Mouse (Mus musculus) neutrophil, adult 5-6 weeks (primary cell): ENCODE data around the gene Tulp4. TPM values are rescaled to one million over a fixed set of nuclear protein-coding genes. Genes with fewer than 3 reads are reported as not detected.

Experiments
- ATAC-seq: fragments of 151-379, 151-347 bp; 2 replicates; pipeline ENCODE4 v1.8.0; 2017; ENCODE audit warnings: mild to moderate bottlenecking, moderate TSS enrichment; ENCODE audit not compliant: insufficient number of reproducible peaks, poor library complexity, low FRiP score, severe bottlenecking; ENCODE audit errors: extremely low read depth
- total RNA-seq: library from RNA; stranded (forward); fragments of 200-1000 nt; gene quantifications from 2 replicates; pipeline ENCODE4 v1.2.3, GENCODE M21; 2017

The Tulp4 gene
- total RNA-seq, result 45.7 and 57.0 TPM in 2 replicates

DNA sequence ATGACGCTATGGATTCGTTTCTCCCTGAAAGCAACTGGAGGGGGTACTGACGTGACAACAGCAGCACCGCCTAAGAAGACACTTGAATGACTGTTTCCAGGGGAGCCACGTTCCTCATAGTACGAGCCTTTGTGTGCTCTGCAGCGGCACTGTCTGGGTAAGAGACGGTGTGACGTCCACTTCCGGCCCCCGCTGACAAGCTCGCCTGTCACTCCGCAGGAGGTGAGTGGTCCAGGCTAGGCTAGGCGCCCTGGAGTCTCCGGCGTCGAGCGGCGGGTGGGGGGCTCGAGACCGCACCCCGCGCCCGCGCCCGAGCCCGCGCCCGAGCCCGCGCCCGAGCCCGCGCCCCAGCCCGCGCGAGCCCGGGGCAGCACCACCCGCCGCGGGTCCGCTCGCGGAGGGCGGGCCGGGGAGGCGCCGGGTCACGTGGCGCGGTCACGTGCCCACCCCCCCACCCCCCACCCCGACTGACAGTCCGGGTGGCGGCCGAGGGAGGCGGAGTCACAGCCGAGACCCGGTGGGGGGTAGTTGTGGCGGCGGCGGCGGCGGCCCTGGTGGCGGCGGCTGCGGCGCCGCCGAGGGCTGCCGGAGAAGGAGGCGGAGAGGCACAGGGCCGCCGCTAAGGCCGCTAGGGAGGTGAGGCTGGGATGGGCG is at the start of gene Tulp4:
Gene Tulp4, plus strand, starts transcription at position 77 of the 654 bp plus-strand sequence.
- ATAC-seq, result peak; percentile 88

DNA sequence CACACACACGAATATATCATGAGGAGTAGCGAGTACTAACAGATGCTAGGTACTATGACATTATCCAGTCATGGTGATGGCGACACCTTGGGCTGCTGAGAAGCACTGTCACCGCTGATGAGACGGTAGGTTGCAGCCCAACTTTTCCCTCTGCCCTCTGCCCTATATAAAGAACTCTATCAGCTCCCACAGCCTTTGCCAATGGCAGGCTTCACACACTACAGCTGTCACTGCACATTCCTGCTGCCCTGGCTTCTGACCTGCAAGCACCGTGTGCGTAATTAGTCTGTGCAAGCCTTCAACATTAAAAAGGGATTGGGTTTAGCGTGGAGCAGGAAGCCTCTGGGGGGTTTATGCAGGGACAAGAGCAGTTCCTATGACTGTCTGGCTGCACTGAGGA is 43.4 kb upstream of the Tulp4 start:
- no peak for ATAC-seq

DNA sequence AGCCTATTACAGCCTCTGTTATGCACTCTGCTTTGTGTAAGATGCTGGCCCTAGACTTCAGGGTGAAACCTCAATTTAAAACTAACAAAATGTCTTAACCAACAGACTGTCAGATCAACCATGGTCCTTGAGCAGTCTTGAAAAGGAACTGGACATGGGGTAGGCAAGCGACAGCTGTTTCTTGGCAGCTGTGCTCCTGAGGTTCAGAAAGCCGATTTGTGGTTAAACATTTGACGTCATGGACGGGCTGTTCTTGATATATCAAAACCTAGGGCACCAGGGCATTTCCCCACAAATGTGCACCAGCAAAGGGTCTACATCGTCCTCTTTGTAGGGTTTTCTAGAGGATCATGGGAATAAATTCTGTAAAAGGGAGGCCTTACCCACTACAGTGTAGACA is 42.7 kb upstream of the Tulp4 start:
- no peak for ATAC-seq

DNA sequence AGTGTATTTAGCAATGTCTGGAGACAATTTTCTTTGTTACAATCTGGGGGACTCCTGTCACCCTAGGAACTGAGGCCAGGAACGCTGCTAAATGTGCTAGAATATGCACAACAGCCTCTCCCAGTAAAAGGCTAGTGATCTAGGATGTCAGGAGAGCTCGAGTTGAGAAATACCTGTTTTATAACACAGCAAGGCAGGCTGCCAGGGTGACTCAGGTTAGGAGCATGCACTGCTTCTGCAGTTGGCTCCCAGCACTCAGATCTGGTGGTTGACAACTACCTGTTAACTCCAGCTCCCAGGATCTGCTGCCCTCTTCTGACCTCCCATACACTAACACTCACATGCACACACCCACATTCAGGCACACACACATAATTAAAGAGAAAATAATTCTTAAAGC is 40.2 kb upstream of the Tulp4 start:
- ATAC-seq, result no peak

DNA sequence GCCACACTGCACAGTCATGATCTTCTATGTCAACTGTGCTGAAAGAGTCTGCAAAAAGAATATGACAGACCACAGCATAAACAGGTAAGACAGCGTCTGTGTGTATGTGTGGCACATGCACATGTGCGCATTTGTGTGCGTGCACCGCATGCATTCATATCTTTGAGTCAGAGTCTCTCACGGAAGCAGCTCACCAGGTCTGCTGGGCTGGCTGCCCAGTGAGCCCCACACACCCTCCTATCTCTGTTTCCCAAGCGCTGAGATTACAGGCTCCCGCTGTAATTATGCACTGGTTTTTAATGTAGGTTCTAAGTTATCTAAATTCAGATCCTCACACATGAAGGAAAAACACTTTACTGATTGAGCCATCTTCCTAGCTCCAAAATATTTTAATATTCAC is 38.6 kb upstream of the Tulp4 start:
- ATAC-seq, result no peak

GRCm38 (mm10) chr17:6069866-6070265 is 36.4 kb upstream of the Tulp4 start:
- no peak for ATAC-seq

DNA sequence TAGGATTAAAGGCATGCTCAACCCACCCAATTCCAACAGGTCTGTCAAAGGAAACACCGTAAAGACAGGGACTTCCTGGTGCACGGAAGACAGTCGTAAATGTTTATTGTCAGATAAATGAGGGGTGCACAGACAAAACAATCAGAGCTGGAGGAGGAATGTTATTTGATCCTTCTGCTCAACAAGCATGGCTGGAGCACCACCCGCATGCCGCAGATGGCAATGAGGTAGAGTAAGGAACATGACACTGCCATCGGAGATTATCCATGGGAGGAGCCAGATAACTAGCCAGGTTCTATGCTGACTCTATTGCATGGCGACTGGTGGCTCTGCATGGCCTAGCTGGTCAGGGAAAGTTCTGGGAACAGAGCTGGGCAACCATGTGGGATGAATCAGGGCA is 32.8 kb upstream of the Tulp4 start:
- ATAC-seq, result no peak

- ATAC-seq, result peak; percentile 93
These were observed 26.7 kb upstream of the Tulp4 start, which contains the start of the genes Serac1 and Gtf2h5 for GRCm38 (mm10) chr17:6079287-6080122. Serac1 (minus strand) TSS chr17:6079741. Gtf2h5 (plus strand) TSS chr17:6079786.

DNA sequence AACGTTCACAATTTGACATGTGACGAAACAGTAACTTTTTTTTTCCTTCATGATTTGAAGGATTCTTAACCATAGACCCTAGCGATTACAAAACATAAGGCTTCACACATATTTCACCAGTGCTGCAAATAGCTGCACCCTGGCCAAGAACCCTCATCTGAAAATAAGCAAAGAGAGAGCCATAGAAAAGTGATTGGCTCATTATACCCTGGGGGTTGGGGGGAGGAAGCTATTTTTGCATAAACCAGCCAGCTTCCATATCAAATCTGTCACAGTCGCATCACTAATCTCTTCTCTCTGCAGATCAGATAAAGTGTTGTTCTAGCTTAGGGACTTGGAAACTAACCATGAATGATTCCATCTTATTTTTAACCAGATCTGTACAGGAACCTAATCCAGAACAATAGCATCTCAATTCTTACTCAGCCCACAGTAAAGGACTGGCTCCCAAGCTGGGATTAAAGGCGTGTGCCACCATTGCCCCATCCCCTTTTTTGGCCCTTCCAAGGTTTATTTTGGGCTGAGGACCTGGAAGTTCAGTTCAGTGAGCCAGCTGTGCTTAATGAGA is 22.8 kb upstream of the Tulp4 start:
- no peak for ATAC-seq

GRCm38 (mm10) chr17:6091604-6092003 is 14.6 kb upstream of the Tulp4 start:
- ATAC-seq, result no peak

DNA sequence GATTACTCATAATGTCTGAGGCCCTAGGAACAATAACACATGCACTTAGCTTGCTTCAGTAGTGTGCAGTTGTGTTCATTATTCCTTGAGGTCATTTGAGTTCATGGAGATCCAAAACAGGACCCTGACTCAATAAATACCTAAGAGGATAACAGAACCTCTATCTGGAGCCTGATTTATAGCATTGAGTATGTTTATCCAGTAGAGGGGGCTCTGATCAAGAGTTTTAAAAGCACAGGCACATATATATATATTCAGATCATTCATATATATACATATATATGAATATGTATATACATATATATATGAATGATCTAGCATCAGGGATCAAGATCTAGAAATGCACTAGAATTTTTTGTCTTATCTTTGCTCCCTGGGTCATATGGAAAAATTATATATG is 10.7 kb upstream of the Tulp4 start:
- no peak for ATAC-seq

DNA sequence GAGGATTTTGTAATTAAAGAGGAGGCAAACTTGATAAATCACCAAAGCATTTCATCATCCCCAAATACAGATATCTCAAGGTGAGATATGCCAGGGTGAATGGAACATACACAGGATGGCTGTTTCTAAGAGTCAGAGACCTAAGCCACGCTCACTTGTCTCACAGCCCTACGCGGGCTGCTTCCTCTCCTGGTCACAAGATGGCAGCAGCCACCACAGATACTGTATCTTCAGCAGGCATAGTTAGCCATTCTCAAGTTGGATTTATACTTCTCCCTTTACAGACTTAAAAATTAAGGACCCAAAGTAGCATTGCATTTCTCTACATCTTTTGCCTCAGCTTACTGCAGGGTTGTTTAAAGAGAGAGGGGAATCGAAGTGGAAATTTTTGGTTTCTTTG is 8.4 kb upstream of the Tulp4 start:
- peak; percentile 69; the same call in 1 of the 2 replicates for ATAC-seq

GRCm38 (mm10) chr17:6102287-6102686 is 4.0 kb upstream of the Tulp4 start:
- ATAC-seq, result no peak

DNA sequence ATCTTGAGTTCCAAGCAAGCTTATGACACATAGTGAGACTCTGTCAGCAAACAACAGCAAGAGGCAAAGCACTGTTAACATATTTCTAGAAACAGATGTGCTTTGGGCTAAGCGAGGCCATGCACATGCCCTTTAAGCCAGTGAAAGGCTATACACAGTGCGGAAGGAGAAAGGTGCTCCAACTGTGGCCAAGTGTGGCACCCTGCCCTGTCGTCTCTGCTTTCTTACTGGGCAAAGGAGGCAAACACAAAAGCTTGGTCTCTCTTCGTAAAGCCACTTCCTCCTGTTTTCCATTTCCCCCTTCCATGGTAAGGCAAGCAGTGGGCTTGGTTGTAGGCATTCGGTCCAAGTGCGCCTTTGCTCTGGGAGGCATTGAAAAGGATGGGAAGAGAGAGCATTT is 2.7 kb upstream of the Tulp4 start:
- ATAC-seq, result no peak

DNA sequence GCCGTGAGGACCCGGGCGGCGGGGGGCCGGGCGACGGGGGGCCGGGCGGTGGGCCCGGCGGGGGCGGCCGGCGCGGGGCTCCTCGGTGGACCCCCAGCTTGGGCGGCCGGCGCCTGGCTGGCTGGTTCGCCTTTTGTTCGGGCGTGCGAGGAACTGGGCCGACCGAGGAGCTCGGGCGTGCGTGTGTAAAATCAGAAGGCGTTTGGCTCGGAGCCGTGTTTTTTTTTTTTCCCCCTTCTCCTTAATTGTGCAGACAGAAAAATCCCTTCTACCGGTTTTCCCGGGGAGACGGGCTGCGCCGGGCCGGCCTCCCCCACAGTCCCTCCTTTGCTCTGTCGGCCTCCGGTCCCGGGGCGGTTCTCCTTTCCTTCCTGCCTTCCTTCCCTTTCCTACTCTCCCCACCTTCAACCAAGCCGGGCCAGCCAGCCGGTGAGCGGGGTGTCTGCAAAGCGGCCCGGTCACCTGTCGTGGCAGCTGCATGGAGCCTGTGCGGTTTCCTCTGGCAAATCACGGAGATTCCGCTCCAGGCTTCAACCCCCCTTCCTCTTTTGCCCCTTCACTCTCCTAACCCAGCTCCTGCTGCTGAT is 871 bp downstream of the Tulp4 start:
- no peak for ATAC-seq

- no peak for ATAC-seq
These were observed 1.9 kb downstream of the Tulp4 start for GRCm38 (mm10) chr17:6108175-6108574.

DNA sequence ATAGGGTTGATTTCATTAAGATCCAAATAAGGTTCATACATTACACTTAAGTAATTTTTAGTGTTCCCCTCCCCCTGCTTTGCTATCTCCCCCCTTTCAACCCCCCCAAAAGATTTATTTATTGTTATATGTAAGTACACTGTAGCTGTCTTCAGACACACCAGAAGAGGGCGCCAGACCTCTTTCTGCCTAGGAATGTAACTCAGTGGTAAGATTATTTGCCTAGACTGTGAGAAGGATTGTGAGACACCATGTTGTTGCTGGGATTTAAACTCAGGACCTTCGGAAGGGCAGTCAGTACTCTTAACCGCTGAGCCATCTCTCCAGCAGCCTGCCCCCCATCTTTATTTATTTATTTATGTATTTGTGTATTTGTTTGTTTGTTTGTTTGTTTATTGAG is 4.7 kb downstream of the Tulp4 start:
- no peak for ATAC-seq

DNA sequence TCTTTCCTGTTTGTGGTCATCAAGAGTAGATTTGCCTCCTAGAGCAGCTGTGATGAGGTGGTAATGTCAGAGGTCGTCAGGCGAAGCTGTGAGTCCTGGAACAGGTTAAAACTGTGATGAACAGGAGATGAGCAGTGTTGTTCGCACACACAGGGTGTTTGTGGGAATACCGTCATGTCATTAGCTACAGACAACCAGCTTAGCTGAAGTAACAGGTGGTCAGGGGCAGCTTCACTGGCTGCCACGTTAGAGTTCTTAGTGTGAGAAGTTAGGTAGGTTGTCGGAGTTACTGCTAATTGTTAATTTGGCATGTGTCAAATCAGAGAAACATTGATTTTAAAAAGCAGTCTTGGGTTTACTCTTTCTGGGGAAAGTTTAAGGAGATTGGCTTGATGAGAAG is 7.4 kb downstream of the Tulp4 start:
- ATAC-seq, result no peak

DNA sequence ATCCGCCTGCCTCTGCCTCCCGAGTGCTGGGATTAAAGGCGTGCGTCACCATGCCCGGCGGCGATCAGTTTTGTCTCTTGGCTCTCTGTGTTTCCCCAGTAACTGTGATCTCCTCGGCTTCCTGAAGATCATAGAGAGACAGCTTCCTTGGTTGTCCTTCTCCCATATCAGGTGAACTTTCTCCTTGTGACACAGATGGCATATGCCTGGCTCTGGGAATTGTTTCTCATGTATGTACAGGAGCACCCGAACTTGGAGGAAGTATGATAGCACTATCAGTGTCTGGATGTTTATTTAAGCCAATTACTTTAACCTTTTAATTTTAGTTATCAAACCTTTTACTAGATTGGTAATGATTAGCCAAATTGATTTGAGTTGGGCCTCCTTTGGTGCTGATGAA is 8.8 kb downstream of the Tulp4 start:
- no peak for ATAC-seq
